Mouse (Mus musculus): ENCODE results near the gene Mid1.

Mid1 gene

DNA sequence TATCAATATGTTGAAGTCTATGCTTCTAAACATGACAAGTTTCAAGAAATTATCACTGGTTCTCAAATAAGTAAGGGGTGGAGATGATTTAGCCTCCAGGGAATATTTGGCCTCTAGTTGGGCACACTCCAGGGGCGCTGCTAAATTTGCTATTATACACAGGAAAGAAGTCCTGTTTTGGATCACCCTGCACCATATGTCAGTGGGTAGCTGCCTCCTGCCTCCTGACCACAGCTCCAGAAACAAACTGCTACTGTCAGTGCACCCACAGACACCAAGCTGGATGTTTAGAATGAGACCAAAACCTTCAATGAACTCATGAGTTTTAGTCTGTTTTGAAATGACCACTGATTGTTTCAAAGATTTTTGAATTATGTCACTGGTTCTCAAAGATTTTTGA, 128.7 kb downstream of the Mid1 start:
- no peak for DNase-seq (ENCODE audit: low read depth, low spot score)

DNA sequence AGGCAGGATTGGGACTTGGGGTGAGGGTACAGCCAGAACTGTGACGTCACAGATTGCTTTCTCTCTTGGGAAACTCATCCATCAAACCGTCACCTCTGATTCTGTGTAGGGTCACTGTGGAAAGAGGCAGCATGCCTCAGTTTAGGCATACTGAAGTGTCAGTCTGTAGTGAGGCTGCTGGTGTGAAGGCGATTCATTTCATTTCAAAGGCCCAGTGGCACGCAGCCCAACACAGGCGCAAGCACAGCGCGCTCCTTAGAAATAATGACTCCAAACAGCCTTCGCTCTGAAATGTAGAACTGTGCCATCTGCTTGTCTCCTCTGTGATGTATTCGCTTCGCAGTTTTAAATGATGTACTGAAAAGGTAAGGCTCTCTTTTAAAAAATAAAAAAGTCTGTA, 141.9 kb downstream of the Mid1 start:
- no peak for DNase-seq (ENCODE audit: low read depth, low spot score)

GRCm38 (mm10) chrX:169827720-169828119, 142.7 kb downstream of the Mid1 start:
- no peak for DNase-seq (ENCODE audit: low read depth, low spot score)

- DNase-seq (ENCODE audit: low read depth, low spot score): no peak
Measured at GRCm38 (mm10) chrX:169828136-169828535, 143.1 kb downstream of the Mid1 start.

DNA sequence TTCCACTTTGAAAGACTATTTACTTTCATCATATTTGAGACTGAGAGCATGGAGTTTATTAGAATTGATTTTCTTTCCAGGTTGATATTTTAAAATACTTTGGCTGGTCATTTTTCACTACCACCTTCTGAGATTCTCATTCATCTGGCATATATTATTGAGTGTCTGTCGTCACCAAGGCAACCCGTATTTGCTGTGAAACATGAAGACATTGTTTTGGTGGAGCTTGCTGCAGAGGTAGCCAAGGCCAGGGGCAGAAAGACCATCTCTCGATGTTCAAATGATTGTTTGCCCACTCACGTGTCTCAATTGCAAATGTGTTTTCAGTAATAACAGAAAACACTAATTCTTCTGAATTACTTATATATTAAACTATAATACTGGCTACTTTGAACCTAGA, 145.1 kb downstream of the Mid1 start:
- DNase-seq (ENCODE audit: low read depth, low spot score): no peak

DNA sequence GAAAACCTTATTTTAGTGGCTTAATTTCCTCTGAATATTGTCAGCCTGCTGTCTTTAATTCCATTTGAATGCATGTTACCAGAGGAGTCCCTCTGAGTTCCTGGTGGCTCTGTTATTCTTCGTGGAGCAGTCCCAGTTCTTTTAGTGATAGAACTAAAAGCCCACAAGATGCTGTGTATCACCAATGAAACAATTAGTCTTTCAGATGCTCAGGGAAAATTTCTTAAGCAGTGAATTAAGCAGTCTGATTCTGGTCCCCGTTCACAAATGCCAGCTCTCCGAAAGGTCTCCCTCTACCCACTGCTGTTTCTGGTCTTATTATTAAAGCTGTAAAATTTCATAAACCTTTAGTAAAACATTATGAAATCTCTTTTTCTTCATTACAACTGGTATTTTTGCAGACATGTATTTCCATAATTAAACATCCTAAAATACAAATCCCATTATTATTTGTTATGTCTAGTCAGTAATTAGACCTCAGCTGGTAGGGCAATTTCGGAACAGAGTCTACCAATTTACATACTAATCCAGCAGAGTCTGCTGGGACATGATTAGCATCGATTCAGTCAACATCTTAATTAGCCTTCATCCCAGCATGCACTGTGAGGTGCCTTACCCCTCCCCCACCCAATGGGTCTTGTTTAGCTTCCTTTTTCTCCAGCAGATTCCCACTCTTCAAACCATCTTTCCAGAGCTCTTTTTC, 153.1 kb downstream of the Mid1 start:
- no peak for DNase-seq (ENCODE audit: low read depth, low spot score)

DNA sequence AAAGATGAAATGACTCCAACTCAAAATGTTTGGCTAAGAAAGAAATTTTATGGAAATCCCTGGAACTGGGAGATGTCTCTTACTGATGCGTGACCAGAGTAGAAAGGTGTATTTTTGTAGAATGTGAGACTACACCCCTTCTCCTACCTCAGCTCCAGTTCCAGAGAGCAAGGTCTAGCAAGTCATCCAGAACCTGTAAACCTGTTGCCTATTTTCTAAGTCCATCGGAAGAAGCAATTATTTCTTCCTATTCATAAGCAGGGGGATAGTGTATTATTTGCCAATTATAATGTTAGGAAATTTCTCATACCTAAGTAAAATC, 153.6 kb downstream of the Mid1 start:
- DNase-seq (ENCODE audit: low read depth, low spot score): no peak

DNA sequence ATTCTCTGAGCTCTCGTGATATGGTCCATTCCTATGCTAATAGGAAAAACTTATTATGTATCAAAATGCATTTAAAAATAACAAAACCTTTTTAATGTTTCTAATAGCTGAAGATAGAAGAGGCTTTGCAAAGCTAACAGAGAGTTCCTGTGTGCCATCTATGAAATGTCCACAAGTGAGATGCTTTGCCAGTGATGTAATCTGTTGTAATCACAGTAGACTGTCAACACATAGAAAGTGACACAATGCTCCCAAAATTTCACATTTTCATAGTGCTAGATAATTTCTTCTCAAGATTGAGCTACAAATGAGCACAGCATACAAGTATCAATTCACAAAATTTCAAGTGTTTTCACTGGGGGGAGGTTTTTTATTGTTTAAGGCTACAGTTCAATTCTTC, 158.3 kb downstream of the Mid1 start:
- no peak for DNase-seq (ENCODE audit: low read depth, low spot score)

GRCm38 (mm10) chrX:169844150-169844772, 159.3 kb downstream of the Mid1 start:
- DNase-seq (ENCODE audit: low read depth, low spot score): no peak

- no peak for DNase-seq (ENCODE audit: low read depth, low spot score)
Measured at GRCm38 (mm10) chrX:169846187-169846586, 161.2 kb downstream of the Mid1 start.

- DNase-seq (ENCODE audit: low read depth, low spot score): no peak
Measured at GRCm38 (mm10) chrX:169861194-169861720, 176.3 kb downstream of the Mid1 start.

DNA sequence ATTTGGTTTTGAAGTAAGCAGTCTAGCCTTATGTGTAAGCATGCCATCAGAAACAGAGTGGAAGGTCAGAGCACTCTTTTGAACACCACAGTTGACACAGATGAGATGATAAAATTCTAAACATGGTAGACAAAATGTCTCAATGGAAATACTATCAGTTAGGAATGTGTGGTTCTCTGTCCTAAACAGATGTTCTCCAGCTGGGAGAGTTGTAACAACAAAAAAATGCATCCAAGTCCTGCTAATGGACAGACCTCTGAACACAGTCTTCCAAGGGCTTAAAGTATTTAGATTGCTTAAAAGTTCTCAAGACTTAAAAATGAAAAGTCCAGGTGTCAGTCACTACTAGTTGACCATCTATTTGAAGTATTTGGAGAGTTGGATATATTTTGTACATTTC, 177.4 kb downstream of the Mid1 start:
- DNase-seq (ENCODE audit: low read depth, low spot score): no peak

DNA sequence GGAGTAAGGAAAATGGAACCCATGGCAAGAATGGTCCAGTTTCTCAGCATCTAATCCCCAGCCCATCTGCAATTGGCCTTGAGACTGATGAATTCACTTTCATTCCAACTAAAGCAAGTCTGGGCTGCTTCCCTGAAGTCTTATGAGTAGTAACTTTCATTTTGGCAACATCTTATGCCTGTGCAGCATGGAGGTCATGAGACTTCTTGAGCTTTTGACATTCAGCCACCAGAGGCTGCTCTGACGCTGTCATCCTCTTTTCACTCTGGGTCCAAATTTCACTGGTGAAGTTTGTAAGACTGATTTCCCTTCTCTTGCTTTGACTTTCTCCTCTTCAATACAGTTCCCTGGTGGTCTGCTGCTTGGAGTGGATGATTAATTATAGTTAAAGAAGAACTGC, 177.8 kb downstream of the Mid1 start:
- peak; percentile 29 for DNase-seq (ENCODE audit: low read depth, low spot score)

DNA sequence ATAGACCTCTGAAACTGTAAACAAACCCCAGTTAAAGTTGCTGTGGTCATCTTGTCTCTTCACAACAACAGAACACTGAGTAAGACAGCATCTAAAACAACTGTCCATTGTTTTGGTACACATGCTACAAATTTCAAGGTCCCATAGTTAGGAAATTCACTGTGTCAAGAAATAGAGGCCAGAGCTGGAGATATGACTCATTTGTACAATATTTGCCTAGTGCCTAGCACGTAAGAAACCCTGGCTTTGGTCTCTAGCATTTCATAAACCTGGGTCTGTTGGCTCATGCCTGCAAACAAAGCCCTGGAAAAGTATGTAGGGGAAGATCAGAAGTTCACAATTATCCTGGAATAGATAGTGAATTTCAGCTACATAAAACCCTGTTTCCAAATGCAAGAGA, 178.8 kb downstream of the Mid1 start:
- DNase-seq (ENCODE audit: low read depth, low spot score): no peak

- no peak for DNase-seq (ENCODE audit: low read depth, low spot score)
Measured at GRCm38 (mm10) chrX:169868223-169868622, 183.2 kb downstream of the Mid1 start.

DNA sequence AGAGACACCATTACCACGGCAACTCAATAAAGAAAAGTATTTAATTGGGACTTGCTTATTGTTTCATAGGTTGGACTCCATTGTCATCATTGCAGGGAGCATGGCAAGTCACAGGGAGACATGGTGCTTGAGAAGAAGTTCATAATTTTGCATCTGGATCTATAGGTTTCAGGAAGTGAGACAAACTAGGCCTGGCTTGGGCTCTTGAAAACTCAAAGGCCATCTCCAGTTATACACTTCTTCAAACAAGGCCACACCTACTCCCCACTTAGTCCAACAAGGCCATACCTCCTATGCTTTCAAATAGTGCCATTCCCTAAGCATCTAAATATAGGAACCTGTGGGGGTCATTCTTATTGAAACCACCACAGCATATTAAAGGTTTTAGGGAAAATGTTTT, 189.5 kb downstream of the Mid1 start:
- no peak for DNase-seq (ENCODE audit: low read depth, low spot score)

- DNase-seq (ENCODE audit: low read depth, low spot score): no peak
Measured at GRCm38 (mm10) chrX:169879481-169880362, 194.7 kb downstream of the Mid1 start.

DNA sequence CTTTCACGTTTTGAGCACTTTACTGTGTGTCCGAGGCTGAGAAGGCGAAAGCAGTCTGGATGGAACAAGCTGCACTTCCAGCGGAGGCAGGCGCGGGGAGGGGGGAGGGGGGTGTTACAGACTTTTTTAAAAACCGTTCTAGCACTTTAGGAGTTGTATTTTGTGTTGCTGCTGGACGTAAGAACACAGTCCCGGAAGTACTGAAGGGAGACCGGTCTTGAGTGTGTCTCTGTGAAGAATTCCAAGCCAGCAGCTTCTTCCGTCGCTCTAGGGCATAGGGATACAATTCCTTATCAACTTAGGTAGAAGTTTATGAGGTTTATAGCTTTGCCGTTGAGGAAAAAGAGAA, 195.3 kb downstream of the Mid1 start:
- no peak for DNase-seq (ENCODE audit: low read depth, low spot score)

DNA sequence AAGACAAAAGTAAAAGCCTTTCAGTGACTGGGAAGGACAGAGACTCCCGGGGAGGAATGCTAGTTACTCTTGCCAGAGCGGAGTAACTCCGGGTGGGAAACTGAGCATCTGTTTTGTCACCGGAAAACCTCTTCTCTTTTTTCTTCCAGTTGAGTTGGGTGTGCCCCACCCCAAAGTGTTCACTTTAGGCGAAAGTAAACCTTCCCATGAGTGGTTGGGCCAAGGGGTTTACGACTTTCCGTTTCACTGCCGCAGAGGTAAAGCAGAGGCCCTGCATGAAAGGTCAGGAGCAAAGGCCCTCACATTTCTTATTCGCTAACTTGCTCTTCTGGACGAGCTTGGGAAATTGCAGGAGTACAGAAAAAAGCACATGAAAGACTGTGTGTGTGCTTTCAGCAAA, 195.8 kb downstream of the Mid1 start:
- DNase-seq (ENCODE audit: low read depth, low spot score): no peak

DNA sequence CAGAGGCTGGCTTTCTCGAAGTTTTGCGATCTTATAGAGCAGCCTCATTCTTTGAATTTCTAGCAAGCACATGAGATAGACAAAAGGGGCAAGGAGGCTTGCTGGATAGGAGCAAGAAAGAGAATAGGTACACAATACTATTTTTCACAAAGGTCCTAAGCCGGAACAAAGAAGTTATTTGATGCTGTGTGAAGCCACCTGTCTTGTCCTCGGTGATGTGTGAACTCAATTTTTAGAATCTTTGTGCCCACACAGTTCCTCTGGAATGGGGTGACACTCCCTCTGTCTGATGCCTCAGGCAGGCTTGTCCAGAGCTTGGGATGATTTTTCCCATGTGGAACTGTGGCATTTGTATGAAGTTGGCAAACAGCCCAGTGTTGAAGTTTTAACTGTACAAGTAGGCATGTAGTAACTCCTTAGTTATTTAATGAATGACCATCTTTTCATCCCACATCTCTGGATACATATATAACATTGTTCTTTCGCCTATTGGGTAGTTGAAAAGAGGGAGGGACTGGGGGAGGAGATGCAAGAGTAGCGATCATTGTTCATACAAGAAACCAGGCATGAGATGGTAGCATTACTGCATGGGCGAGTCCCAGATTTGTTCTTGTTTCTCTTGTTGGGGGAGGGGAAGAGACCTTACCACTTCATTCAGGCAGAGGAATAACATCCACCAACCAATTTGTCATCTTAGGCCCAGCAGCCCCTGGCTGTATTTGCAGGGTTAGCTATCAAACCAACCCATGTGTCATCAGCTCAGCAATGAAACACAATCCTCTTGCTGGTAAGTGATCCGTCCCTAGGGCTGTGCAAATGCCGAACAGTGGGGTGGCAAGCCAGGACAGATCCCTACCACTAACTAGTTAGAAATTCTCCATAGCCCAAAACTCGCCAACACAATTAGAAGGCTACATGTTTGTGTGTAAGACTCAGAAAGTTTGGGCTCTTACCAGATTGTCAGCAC, 196.5 kb downstream of the Mid1 start:
- no peak for DNase-seq (ENCODE audit: low read depth, low spot score)

DNA sequence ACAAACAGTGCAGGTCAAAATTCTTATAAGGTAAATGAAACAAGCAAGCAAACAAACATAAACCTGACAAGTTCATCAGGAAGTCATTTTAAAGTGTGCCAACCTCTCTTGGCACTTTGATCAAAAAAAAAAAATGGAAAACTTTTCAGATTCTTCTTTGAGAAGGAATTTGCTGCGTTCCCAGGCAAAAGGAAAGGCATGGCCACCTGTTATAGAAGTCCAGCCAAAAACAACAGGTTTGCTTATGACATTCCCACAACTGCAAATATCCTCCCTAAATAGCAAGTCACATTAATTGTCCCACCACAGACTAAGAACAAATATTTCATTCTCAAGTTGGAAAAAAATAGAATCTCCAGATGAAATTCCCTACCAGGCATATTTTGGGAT, 197.2 kb downstream of the Mid1 start:
- DNase-seq (ENCODE audit: low read depth, low spot score): no peak

Data from A20 (cell line).